Mouse (Mus musculus): ENCODE measurements around the gene Plppr4. TPM values are rescaled to one million over a fixed set of nuclear protein-coding genes. Genes with fewer than 3 reads are reported as not detected.

Gene Plppr4
- polyA plus RNA-seq, 1 experiment from 2014 or later, result 0.24 TPM

DNA sequence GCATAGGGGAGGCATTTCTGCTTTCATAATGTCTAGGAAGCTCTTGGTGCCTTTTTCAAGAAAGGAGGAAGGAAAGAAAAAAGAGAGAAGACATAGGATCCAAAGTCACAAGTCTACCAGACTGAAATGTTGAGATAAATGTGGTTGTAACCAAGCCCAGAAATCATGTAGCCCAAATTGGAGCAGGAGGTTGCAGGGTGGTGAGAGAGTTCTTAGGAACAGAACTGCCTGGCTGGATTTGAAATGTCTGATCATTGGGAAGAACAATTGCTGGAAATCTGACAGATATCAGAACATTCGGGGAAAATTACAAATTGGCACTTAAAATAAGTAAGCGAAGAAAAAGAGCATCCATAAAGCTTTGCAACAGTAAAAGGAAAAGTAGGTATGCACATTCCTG, 56.6 kb downstream of the Plppr4 start:
- Histone ChIP-seq H3K27ac (ENCODE audit: low read length) (no peak overlapping the region), H3K27me3 (replicated peaks; ENCODE audit: control insufficient read depth, insufficient read depth, low read length) (no peaks in the 10 kb centered on the region), H3K4me2 (ENCODE audit: low read depth, low read length) (no peak overlapping the region), H3K9ac (ENCODE audit: low read depth, low read length) (no peak overlapping the region), H3K36me3 (ENCODE audit: control insufficient read depth, insufficient read depth, low read length) (no peaks in the 10 kb centered on the region), H3K4me3 (ENCODE audit: low read length) (no peak overlapping the region), H3K9me3 (ENCODE audit: control insufficient read depth, low read length) (no peaks in the 10 kb centered on the region), H3K4me1 (ENCODE audit: control insufficient read depth, insufficient read depth, low read length) (no peaks in the 10 kb centered on the region)
- WGBS, result 84% methylated on average over 2 of the region's 2 CpGs
- ATAC-seq, result no peak

DNA sequence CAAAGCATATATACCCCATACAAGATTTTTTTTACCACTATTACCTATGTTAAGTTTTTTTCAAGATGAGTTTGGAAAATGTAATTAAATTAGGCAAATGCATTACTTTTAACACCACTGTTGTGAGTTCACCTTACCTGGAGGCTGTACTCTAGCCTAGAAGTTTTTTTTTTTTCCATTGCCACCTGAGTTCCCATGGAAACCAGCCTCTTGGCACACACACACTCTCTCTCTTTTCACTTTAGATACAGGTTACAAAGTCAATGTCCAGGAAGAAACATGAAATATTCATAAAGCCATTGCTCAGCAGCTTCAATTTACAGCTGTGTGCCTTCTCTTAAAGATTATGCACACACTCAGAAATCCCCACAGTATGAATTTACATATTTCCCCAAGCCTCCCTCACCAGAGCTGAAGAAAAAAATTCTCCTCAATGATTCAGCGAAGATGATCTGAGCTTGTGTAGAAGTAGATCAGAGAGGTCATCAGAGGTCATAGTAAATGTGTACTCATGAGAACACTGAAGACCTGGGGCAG, 59.9 kb downstream of the Plppr4 start:
- Histone ChIP-seq H3K4me2 (ENCODE audit: low read depth, low read length) (no peak overlapping the region), H3K27me3 (replicated peaks; ENCODE audit: control insufficient read depth, insufficient read depth, low read length) (no peaks in the 10 kb centered on the region), H3K9ac (ENCODE audit: low read depth, low read length) (no peak overlapping the region), H3K36me3 (ENCODE audit: control insufficient read depth, insufficient read depth, low read length) (no peaks in the 10 kb centered on the region), H3K4me1 (ENCODE audit: control insufficient read depth, insufficient read depth, low read length) (no peaks in the 10 kb centered on the region), H3K9me3 (ENCODE audit: control insufficient read depth, low read length) (no peaks in the 10 kb centered on the region), H3K27ac (ENCODE audit: low read length) (no peak overlapping the region), H3K4me3 (ENCODE audit: low read length) (no peak overlapping the region)
- ATAC-seq, result no peak
- WGBS, result 49% methylated on average over 1 of the region's 1 CpGs

DNA sequence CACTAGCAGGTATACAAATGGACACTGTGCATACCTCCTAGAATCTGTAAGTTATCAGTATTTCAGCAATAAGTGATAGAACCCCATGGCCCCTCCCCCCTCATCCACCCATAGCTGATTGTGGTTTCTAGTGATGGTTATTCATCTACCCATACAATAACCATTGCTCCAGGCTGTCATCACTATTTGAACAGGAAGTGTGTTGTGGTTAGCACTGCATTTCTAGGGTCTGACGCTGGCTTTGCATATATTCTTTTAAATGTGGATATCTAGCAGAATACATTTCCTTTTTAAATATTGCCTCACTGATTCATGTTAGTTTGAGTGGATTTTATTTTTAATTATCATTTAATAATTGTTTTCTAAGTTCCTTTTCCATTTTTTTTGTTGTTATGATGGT, 62.9 kb downstream of the Plppr4 start:
- H3K9me3 ChIP-seq (ENCODE audit: control insufficient read depth, low read length), result no peaks in the 10 kb centered on the region
- WGBS, result 78% methylated on average over 1 of the region's 1 CpGs
- no peak overlapping the region for H3K4me2 ChIP-seq (ENCODE audit: low read depth, low read length)
- no peak for ATAC-seq
- no peaks in the 10 kb centered on the region for H3K36me3 ChIP-seq (ENCODE audit: control insufficient read depth, insufficient read depth, low read length)
- no peaks in the 10 kb centered on the region for H3K27me3 ChIP-seq (replicated peaks; ENCODE audit: control insufficient read depth, insufficient read depth, low read length)
- no peaks in the 10 kb centered on the region for H3K4me1 ChIP-seq (ENCODE audit: control insufficient read depth, insufficient read depth, low read length)
- H3K4me3 ChIP-seq (ENCODE audit: low read length), result no peak overlapping the region
- H3K9ac ChIP-seq (ENCODE audit: low read depth, low read length), result no peak overlapping the region
- H3K27ac ChIP-seq (ENCODE audit: low read length), result no peak overlapping the region

DNA sequence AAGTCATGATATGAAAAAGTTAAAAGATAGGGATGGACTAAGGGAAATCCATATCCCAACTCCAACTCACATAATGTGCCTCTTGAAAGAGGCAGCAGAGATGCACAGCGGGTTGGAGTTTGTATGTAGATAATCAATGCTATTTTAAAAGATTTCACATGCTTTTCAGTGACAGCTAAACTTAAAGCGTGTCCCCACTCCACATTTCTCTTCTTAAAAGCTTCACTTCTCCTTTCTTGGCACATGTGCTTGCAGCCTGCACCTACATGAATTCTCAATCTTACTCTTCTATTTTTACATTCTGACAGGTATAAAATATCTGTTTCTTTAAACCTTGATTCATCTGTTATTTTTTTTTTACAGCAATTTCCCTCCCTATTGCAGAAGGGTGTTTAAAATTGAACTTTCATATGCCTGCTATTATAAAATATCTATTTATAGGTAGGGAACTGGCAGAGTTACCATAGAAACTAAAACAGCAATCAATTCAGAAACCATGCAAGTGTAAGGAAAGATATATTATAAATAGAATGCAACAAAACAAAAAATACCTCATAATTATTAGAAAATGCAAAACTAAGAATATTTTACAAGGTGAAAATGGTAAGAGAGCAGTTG, 66.3 kb downstream of the Plppr4 start:
- no peak for ATAC-seq
- H3K27me3 ChIP-seq (replicated peaks; ENCODE audit: control insufficient read depth, insufficient read depth, low read length), result no peaks in the 10 kb centered on the region
- no peak overlapping the region for H3K4me2 ChIP-seq (ENCODE audit: low read depth, low read length)
- H3K9me3 ChIP-seq (ENCODE audit: control insufficient read depth, low read length), result no peaks in the 10 kb centered on the region
- H3K4me3 ChIP-seq (ENCODE audit: low read length), result no peak overlapping the region
- no peaks in the 10 kb centered on the region for H3K4me1 ChIP-seq (ENCODE audit: control insufficient read depth, insufficient read depth, low read length)
- no peak overlapping the region for H3K9ac ChIP-seq (ENCODE audit: low read depth, low read length)
- no peaks in the 10 kb centered on the region for H3K36me3 ChIP-seq (ENCODE audit: control insufficient read depth, insufficient read depth, low read length)
- WGBS, result 81% methylated on average over 2 of the region's 2 CpGs
- no peak overlapping the region for H3K27ac ChIP-seq (ENCODE audit: low read length)

Small RNA genes lying within 50 kb of the gene (microRNA-seq; reads per million reads assigned to microRNA genes)
- gene Gm22408, result not detected

Other genes with a start within 250 kb of the Plppr4 start
- 1.0 and 1.2 TPM in 2 replicates for gene Plppr5, start 214.0 kb upstream of the Plppr4 start, polyA plus RNA-seq (2015; fragmentation: Nextera tagmentation; extraction: Ambion mirVana)

Measured in intestine, embryonic 16.5 days (tissue).